Mouse (Mus musculus): ENCODE data around the gene Dlgap1. TPM values are rescaled to one million over a fixed set of nuclear protein-coding genes. Genes with fewer than 3 reads are reported as not detected.
A peak's percentile ranks its signal among the peaks of the same experiment; 100 is the strongest.

The Dlgap1 gene
- polyA plus RNA-seq, 1 experiment from 2014 or later: 34.9 TPM

- Histone ChIP-seq H3K27ac (no peak overlapping the region), H3K9ac (peak overlapping the region; percentile 26; the same call in 1 of the 2 replicates), H3K4me3 (replicated peaks; ENCODE audit: low read length) (peak overlapping the region; percentile 12; the same call in 1 of the 2 replicates), H3K27me3 (ENCODE audit: control insufficient read depth, insufficient read depth, low read length) (peaks cover 24% of the 10 kb centered on the region), H3K36me3 (replicated peaks; ENCODE audit: control insufficient read depth, insufficient read depth) (no peaks in the 10 kb centered on the region), H3K9me3 (ENCODE audit: control insufficient read depth, low read length) (no peaks in the 10 kb centered on the region), H3K4me2 (replicated peaks) (peak overlapping the region; percentile 40), H3K4me1 (replicated peaks; ENCODE audit: control insufficient read depth, insufficient read depth, low read length) (peaks cover 23% of the 10 kb centered on the region)
- no peak for DNase-seq (ENCODE audit: low spot score)
- 3% methylated on average over 19 of the region's 19 CpGs for WGBS
- ATAC-seq (ENCODE audit: low FRiP score): no peak
Measured at GRCm38 (mm10) chr17:70751161-70751651, 782.3 kb downstream of the Dlgap1 start.

DNA sequence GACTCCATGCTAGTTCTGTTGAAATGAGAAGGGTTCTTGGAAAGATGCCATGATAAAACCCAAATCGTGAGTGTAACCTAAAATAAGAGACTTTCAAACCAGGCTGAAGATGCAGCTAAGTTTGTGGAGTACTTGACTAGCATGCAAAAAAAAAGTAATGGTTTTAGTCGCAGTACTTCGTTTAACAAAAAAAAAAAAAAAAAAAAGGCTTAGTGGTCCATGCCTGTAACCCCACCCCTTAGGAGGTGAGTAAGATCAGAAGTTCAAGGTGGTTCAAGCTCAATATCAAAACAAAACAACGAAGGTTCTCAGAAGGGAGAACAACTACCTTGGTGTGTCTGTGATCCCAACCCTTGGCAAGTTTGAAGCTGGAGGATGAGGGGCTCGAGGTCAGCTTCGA lies 782.8 kb downstream of the Dlgap1 start:
- 57% methylated on average over 6 of the region's 6 CpGs for WGBS
- Histone ChIP-seq H3K9ac (peak overlapping the region; percentile 26; the same call in 1 of the 2 replicates), H3K4me1 (replicated peaks; ENCODE audit: control insufficient read depth, insufficient read depth, low read length) (peaks cover 21% of the 10 kb centered on the region), H3K4me2 (replicated peaks) (peak overlapping the region; percentile 40), H3K36me3 (replicated peaks; ENCODE audit: control insufficient read depth, insufficient read depth) (no peaks in the 10 kb centered on the region), H3K27me3 (ENCODE audit: control insufficient read depth, insufficient read depth, low read length) (peaks cover 19% of the 10 kb centered on the region), H3K4me3 (replicated peaks; ENCODE audit: low read length) (peak overlapping the region; percentile 12; the same call in 1 of the 2 replicates), H3K27ac (no peak overlapping the region), H3K9me3 (ENCODE audit: control insufficient read depth, low read length) (no peaks in the 10 kb centered on the region)
- ATAC-seq (ENCODE audit: low FRiP score): no peak
- no peak for DNase-seq (ENCODE audit: low spot score)

DNA sequence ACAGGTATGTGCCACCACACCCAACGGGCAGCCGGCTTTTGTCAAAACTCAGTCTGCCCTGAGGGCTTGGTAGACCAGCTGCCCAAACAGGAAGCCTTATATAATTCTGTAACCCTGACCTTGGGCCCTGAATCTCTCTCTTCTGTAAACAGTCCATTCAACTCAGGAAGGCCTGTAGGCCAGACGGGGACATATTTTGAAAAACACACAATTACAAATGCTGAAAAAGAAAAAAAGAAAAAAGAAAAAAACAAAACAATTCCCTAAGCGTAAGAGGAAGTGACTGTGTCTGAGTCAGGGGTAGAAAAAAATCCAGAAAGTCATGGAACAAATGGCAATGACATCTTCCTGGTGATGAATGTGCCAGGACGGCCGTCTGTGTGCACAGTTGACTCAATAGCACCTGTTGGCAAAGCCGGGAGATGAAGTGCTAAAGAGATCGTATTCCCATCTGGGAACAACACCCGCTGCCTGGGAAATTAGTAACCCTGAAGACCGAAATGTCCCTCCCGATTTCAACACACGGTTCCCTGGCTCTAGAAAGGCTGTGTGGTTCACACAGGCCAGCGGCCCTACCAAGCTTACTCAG lies 784.7 kb downstream of the Dlgap1 start:
- H3K4me3 ChIP-seq (replicated peaks; ENCODE audit: low read length): no peak overlapping the region
- H3K27me3 ChIP-seq (ENCODE audit: control insufficient read depth, insufficient read depth, low read length): peaks cover 13% of the 10 kb centered on the region; the same call in 1 of the 2 replicates
- no peaks in the 10 kb centered on the region for H3K9me3 ChIP-seq (ENCODE audit: control insufficient read depth, low read length)
- DNase-seq (ENCODE audit: low spot score) (no peak), ATAC-seq (ENCODE audit: low FRiP score) (no peak)
- H3K4me2 ChIP-seq (replicated peaks): no peak overlapping the region
- H3K36me3 ChIP-seq (replicated peaks; ENCODE audit: control insufficient read depth, insufficient read depth): no peaks in the 10 kb centered on the region
- WGBS: 83% methylated on average over 13 of the region's 13 CpGs
- no peak overlapping the region for H3K27ac ChIP-seq
- peaks cover 8% of the 10 kb centered on the region; the same call in 1 of the 2 replicates for H3K4me1 ChIP-seq (replicated peaks; ENCODE audit: control insufficient read depth, insufficient read depth, low read length)
- H3K9ac ChIP-seq: no peak overlapping the region

DNA sequence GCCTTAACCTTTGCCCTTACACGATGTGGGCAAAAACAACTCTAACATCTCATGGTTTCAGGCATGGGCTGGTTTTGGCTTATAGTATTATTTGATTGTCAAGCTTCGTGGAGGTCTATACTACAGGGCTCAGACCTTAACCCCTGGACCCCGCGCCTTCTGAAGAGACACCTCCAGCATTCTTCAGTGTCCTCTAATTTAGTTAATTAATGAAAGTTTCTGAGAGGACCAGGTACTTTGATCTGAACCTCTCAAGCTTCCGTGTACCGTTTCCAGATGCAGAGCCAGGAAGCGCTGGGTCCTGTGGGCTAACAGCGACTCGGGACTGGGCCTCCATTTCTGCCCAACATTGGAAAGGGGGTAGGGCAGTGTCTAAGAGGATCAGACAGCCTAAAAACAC lies 785.2 kb downstream of the Dlgap1 start:
- Histone ChIP-seq H3K4me3 (replicated peaks; ENCODE audit: low read length) (no peak overlapping the region), H3K27me3 (ENCODE audit: control insufficient read depth, insufficient read depth, low read length) (peaks cover 8% of the 10 kb centered on the region; the same call in 1 of the 2 replicates), H3K36me3 (replicated peaks; ENCODE audit: control insufficient read depth, insufficient read depth) (no peaks in the 10 kb centered on the region), H3K9me3 (ENCODE audit: control insufficient read depth, low read length) (no peaks in the 10 kb centered on the region), H3K4me2 (replicated peaks) (no peak overlapping the region), H3K27ac (no peak overlapping the region), H3K9ac (no peak overlapping the region), H3K4me1 (replicated peaks; ENCODE audit: control insufficient read depth, insufficient read depth, low read length) (peaks cover 7% of the 10 kb centered on the region; the same call in 1 of the 2 replicates)
- DNase-seq (ENCODE audit: low spot score) (no peak), ATAC-seq (ENCODE audit: low FRiP score) (no peak)
- WGBS: 92% methylated on average over 9 of the region's 9 CpGs

GRCm38 (mm10) chr17:70754638-70755037 lies 785.8 kb downstream of the Dlgap1 start:
- peak overlapping the region; percentile 49 for H3K4me2 ChIP-seq (replicated peaks)
- no peak overlapping the region for H3K9ac ChIP-seq
- no peak for ATAC-seq (ENCODE audit: low FRiP score)
- no peaks in the 10 kb centered on the region for H3K36me3 ChIP-seq (replicated peaks; ENCODE audit: control insufficient read depth, insufficient read depth)
- H3K9me3 ChIP-seq (ENCODE audit: control insufficient read depth, low read length): no peaks in the 10 kb centered on the region
- H3K4me1 ChIP-seq (replicated peaks; ENCODE audit: control insufficient read depth, insufficient read depth, low read length): peaks cover 7% of the 10 kb centered on the region; the same call in 1 of the 2 replicates
- no peak for DNase-seq (ENCODE audit: low spot score)
- WGBS: 55% methylated on average over 7 of the region's 7 CpGs
- H3K27me3 ChIP-seq (ENCODE audit: control insufficient read depth, insufficient read depth, low read length): 0 out of 2 replicates have a peak, but pooled peaks cover 4% of the 10 kb centered on the region
- H3K4me3 ChIP-seq (replicated peaks; ENCODE audit: low read length): no peak overlapping the region
- no peak overlapping the region for H3K27ac ChIP-seq

DNA sequence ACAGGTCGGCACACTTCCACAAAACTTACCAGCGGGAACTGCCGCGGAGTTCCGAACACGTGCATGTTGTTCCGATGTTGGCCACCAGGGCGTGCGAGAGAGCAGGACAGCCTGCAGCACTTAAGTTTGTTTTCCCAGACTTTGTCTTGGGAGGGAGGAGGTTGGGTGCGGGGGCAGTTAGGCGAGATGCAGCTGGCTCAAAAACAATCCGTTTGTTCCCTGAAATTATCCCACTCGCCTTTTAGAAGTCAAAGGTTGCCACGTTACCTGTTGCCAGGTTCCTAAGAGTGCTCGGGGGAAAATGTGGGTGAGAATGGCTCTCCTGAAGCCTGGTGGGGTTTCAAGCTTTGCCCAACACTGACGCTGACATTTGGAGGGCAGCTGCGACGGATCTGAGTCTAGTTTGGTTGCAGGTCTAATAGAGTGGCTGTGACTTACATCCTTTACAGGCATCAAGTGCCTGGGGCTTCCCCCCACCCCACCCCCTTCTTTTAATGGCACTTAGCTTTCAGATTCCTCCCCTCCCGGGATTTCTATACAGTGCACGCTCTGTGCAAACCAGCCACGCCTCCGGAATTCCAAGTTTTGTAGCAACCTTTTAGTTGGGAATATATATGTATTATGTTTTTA lies 786.3 kb downstream of the Dlgap1 start:
- 2% methylated on average over 22 of the region's 22 CpGs for WGBS
- Histone ChIP-seq H3K4me1 (replicated peaks; ENCODE audit: control insufficient read depth, insufficient read depth, low read length) (peaks cover 7% of the 10 kb centered on the region; the same call in 1 of the 2 replicates), H3K36me3 (replicated peaks; ENCODE audit: control insufficient read depth, insufficient read depth) (no peaks in the 10 kb centered on the region), H3K27ac (peak overlapping the region; percentile 44; the same call in 1 of the 2 replicates), H3K9me3 (ENCODE audit: control insufficient read depth, low read length) (no peaks in the 10 kb centered on the region), H3K4me2 (replicated peaks) (peak overlapping the region; percentile 49), H3K4me3 (replicated peaks; ENCODE audit: low read length) (peak overlapping the region; percentile 21), H3K27me3 (ENCODE audit: control insufficient read depth, insufficient read depth, low read length) (0 out of 2 replicates have a peak, but pooled peaks cover 2% of the 10 kb centered on the region), H3K9ac (peak overlapping the region; percentile 25)
- ATAC-seq (ENCODE audit: low FRiP score) (peak; percentile 54; the same call in 1 of the 2 replicates), DNase-seq (ENCODE audit: low spot score) (peak; percentile 85)

GRCm38 (mm10) chr17:70755669-70756263 lies 786.9 kb downstream of the Dlgap1 start:
- peak overlapping the region; percentile 44; the same call in 1 of the 2 replicates for H3K27ac ChIP-seq
- peaks cover 7% of the 10 kb centered on the region; the same call in 1 of the 2 replicates for H3K4me1 ChIP-seq (replicated peaks; ENCODE audit: control insufficient read depth, insufficient read depth, low read length)
- peak overlapping the region; percentile 25; the same call in 1 of the 2 replicates for H3K9ac ChIP-seq
- DNase-seq (ENCODE audit: low spot score) (peak; percentile 29), ATAC-seq (ENCODE audit: low FRiP score) (peak; percentile 55; the same call in 1 of the 2 replicates)
- no peaks in the 10 kb centered on the region for H3K27me3 ChIP-seq (ENCODE audit: control insufficient read depth, insufficient read depth, low read length)
- peak overlapping the region; percentile 21 for H3K4me3 ChIP-seq (replicated peaks; ENCODE audit: low read length)
- H3K9me3 ChIP-seq (ENCODE audit: control insufficient read depth, low read length): no peaks in the 10 kb centered on the region
- H3K4me2 ChIP-seq (replicated peaks): peak overlapping the region; percentile 49
- no peaks in the 10 kb centered on the region for H3K36me3 ChIP-seq (replicated peaks; ENCODE audit: control insufficient read depth, insufficient read depth)
- 5% methylated on average over 11 of the region's 14 CpGs for WGBS

DNA sequence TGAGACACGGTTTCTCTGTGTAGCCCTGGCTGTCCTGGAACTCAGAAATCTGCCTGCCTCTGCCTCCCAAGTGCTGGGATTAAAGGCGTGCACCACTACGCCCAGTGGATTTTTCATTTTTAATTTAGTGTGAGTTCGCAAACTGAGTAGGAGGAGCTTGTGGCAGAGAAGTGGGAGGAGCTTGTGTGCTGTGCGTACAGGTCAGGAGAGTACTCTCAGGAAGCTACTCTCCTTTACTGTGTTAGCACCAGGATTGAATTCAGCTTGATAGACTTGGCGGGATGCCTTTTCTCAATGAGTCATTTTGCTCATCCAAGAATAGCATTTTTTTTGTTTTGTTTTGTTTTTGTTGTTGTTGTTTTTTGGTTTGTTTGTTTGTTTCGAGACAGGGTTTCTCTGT lies 793.1 kb downstream of the Dlgap1 start:
- Histone ChIP-seq H3K4me2 (replicated peaks) (no peak overlapping the region), H3K27ac (no peak overlapping the region), H3K4me1 (replicated peaks; ENCODE audit: control insufficient read depth, insufficient read depth, low read length) (no peaks in the 10 kb centered on the region), H3K4me3 (replicated peaks; ENCODE audit: low read length) (no peak overlapping the region), H3K9me3 (ENCODE audit: control insufficient read depth, low read length) (no peaks in the 10 kb centered on the region), H3K36me3 (replicated peaks; ENCODE audit: control insufficient read depth, insufficient read depth) (no peaks in the 10 kb centered on the region), H3K9ac (no peak overlapping the region), H3K27me3 (ENCODE audit: control insufficient read depth, insufficient read depth, low read length) (no peaks in the 10 kb centered on the region)
- ATAC-seq (ENCODE audit: low FRiP score) (no peak), DNase-seq (ENCODE audit: low spot score) (no peak)
- 92% methylated on average over 7 of the region's 7 CpGs for WGBS

- Histone ChIP-seq H3K4me1 (replicated peaks; ENCODE audit: control insufficient read depth, insufficient read depth, low read length) (no peaks in the 10 kb centered on the region), H3K27ac (no peak overlapping the region), H3K27me3 (ENCODE audit: control insufficient read depth, insufficient read depth, low read length) (no peaks in the 10 kb centered on the region), H3K9me3 (ENCODE audit: control insufficient read depth, low read length) (no peaks in the 10 kb centered on the region), H3K36me3 (replicated peaks; ENCODE audit: control insufficient read depth, insufficient read depth) (no peaks in the 10 kb centered on the region), H3K9ac (no peak overlapping the region), H3K4me3 (replicated peaks; ENCODE audit: low read length) (no peak overlapping the region), H3K4me2 (replicated peaks) (no peak overlapping the region)
- 86% methylated on average over 10 of the region's 10 CpGs for WGBS
- no peak for ATAC-seq (ENCODE audit: low FRiP score)
- DNase-seq (ENCODE audit: low spot score): no peak
Measured at GRCm38 (mm10) chr17:70762634-70763033, 793.8 kb downstream of the Dlgap1 start.
